Mouse (Mus musculus) lung, embryonic 16.5 days (tissue): ENCODE measurements around the gene Negr1. TPM values are rescaled to one million over a fixed set of nuclear protein-coding genes. Genes with fewer than 3 reads are reported as not detected.
A peak's percentile ranks its signal among the peaks of the same experiment; 100 is the strongest.

ENCODE experiments used
- ATAC-seq: fragments of 200-750 bp; cut with Nextera tagmentation; 2 replicates; pipeline ENCODE4 v1.8.0; 2017; ENCODE audit warnings: low read depth, mild to moderate bottlenecking, moderate library complexity
- H3K27ac ChIP-seq: fragments of 300-500 bp; sonication (generic); 2 replicates; pipeline ENCODE4 v1.5.1; 2014; ENCODE audit warnings: mild to moderate bottlenecking, control low read depth, low read length
- H3K27me3 ChIP-seq: fragments of 300-500 bp; sonication (generic); 2 replicates; pipeline ENCODE4 v1.6.1; 2014; ENCODE audit warnings: low read depth, low read length, mixed read lengths; ENCODE audit not compliant: control insufficient read depth, insufficient read depth
- H3K36me3 ChIP-seq: fragments of 300-500 bp; sonication (generic); 2 replicates; pipeline ENCODE4 v1.6.1; 2014; ENCODE audit warnings: low read length; ENCODE audit not compliant: control insufficient read depth, insufficient read depth
- H3K4me1 ChIP-seq: fragments of 300-500 bp; sonication (generic); replicated peaks from 2 replicates; pipeline ENCODE4 v1.6.1; 2014; ENCODE audit warnings: low read length, mixed read lengths; ENCODE audit not compliant: control insufficient read depth, insufficient read depth
- H3K4me2 ChIP-seq: fragments of 300-500 bp; sonication (generic); 2 replicates; pipeline ENCODE4 v1.6.1; 2014; ENCODE audit warnings: low read depth, low read length, control low read depth
- H3K4me3 ChIP-seq: fragments of 300-500 bp; sonication (generic); 2 replicates; pipeline ENCODE4 v1.5.1; 2014; ENCODE audit warnings: mild to moderate bottlenecking, low read length, control low read depth
- H3K9ac ChIP-seq: fragments of 300-500 bp; sonication (generic); 2 replicates; pipeline ENCODE4 v1.6.1; 2014; ENCODE audit warnings: low read length, control low read depth
- H3K9me3 ChIP-seq: fragments of 300-500 bp; sonication (generic); 2 replicates; pipeline ENCODE4 v1.6.1; 2016; ENCODE audit warnings: low read length; ENCODE audit not compliant: control insufficient read depth
- WGBS: fragments of 180-500 bp; shearing (Covaris S2); extraction: QIAGEN DNeasy Blood & Tissue Kit; methylation state at CpG from one replicate; pipeline ENCODE4 v1.1.7; 2014; 5-methylcytosine and 5-hydroxymethylcytosine counted together
- polyA plus RNA-seq: library from polyadenylated mRNA; unstranded; fragments of >200 nt; fragmentation: Nextera tagmentation; extraction: Ambion mirVana; gene quantifications from 2 replicates; pipeline ENCODE4 v1.2.1, GENCODE M21; 2015

The Negr1 gene
- polyA plus RNA-seq, 1 experiment from 2014 or later, result 7.0 TPM

DNA sequence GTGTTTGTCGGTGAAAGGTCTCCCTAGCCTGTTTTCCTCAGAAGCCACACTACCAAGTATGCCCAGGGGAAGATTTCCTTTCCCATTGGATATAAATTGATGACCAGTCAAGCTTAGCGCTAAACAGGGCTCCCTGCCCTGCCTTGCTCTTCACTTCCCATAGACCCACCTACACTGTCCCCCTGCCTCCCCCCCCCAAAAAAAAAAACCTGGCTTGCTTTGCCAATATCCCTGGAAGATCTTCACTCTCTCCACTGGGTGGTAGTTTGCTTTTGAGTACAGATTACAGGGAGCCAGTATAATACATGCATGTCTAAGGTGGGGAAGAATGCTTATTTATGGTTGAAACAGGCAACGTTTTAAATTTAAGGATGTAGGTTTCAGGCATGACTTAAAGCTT, 1.8 kb downstream of the Negr1 start:
- H3K9me3 ChIP-seq, result no peaks in the 10 kb centered on the region
- 16% methylated on average over 3 of the region's 3 CpGs for WGBS
- H3K27ac ChIP-seq, result no peak overlapping the region
- H3K4me3 ChIP-seq, result peak overlapping the region; percentile 54
- peaks cover 2% of the 10 kb centered on the region; the same call in 1 of the 2 replicates for H3K4me1 ChIP-seq
- no peak for ATAC-seq
- H3K9ac ChIP-seq, result no peak overlapping the region
- peak overlapping the region; percentile 94 for H3K4me2 ChIP-seq
- H3K27me3 ChIP-seq, result peaks cover 19% of the 10 kb centered on the region
- H3K36me3 ChIP-seq, result no peaks in the 10 kb centered on the region

DNA sequence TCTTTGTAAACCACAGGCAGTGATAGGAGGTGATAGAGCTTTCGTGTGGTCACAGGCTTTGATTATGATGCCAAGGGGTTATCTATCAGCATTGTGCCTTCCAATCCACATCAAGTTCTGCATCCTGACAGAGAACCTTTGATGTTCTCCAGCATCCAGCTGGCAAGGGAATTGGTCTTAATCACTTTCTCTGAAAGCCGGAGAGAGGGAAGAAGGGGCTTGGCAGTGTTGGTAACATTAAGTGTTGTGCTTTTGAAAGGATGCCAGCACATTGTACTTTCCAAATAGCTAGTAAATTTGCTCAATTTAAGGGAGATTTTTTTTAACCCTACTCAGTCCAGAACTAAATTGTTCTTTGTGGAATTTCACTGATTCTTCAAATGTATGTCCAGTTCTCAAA, 11.9 kb downstream of the Negr1 start:
- Histone ChIP-seq H3K9me3 (no peaks in the 10 kb centered on the region), H3K4me1 (no peaks in the 10 kb centered on the region), H3K9ac (no peak overlapping the region), H3K4me3 (no peak overlapping the region), H3K27ac (no peak overlapping the region), H3K36me3 (no peaks in the 10 kb centered on the region), H3K4me2 (no peak overlapping the region), H3K27me3 (no peaks in the 10 kb centered on the region)
- 14% methylated on average over 2 of the region's 2 CpGs for WGBS
- ATAC-seq, result no peak

DNA sequence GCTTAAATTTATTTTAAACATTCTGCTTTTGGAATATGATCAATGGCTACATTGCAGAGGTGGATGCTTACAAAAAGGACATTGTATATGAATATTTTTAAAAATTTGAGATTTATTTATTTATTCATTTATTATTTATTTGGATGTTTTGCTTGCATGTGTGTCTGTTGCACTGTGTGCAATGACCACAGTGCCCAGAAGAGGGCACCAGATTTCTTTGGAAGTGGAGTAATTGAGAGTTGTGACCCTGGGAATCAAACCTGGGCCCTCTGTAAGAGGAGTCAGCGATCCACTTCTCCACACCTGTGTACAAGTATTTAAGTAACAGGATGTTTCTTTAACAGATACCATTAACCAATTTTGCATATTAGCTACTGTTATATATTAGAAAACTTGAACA, 14.7 kb downstream of the Negr1 start:
- Histone ChIP-seq H3K4me2 (no peak overlapping the region), H3K9me3 (no peaks in the 10 kb centered on the region), H3K4me1 (no peaks in the 10 kb centered on the region), H3K27ac (no peak overlapping the region), H3K27me3 (no peaks in the 10 kb centered on the region), H3K4me3 (no peak overlapping the region), H3K9ac (no peak overlapping the region), H3K36me3 (no peaks in the 10 kb centered on the region)
- ATAC-seq, result no peak
- WGBS, result 78% methylated on average over 1 of the region's 1 CpGs

DNA sequence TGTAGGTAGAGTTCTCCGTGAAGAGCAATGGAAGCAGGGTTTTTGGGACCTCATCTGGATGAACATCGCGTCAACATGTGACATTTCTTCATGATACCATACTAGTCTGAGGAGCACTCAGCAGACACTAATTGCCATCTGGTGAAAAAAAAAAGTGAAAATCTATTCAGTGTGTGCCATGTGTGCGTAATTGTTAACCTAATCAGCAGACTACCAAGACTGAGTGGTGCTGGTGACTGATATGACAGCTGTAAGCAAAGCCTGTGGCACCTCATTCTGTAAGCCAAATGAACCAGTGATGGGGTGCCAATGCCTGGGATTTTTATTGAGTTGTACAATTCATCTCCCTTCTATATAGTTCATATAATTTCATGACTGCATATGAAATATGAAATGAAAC, 29.0 kb downstream of the Negr1 start:
- Histone ChIP-seq H3K4me1 (no peaks in the 10 kb centered on the region), H3K4me2 (no peak overlapping the region), H3K27me3 (no peaks in the 10 kb centered on the region), H3K27ac (no peak overlapping the region), H3K36me3 (no peaks in the 10 kb centered on the region), H3K4me3 (no peak overlapping the region), H3K9me3 (no peaks in the 10 kb centered on the region), H3K9ac (no peak overlapping the region)
- ATAC-seq, result no peak
- WGBS, result 84% methylated on average over 4 of the region's 4 CpGs

DNA sequence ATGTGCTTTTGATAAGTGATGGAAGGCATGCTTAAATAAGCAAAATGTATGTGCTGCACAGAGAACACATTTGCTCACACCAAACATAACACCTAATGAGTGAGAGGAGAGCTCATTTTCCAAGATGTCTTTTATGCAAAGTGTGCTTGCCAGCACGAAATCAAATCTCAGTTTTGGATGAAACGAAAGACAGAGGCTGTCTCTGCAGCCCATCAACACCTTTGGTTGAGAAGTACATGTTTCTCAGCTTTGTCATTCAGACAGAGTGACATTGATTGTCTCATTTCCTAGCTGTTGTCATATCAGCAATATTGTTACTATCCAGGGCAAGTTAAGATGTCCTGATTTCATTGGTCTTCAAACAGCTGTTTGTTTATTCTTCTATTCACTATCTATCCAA, 29.5 kb downstream of the Negr1 start:
- H3K27me3 ChIP-seq, result no peaks in the 10 kb centered on the region
- no peak overlapping the region for H3K4me3 ChIP-seq
- no peak for ATAC-seq
- H3K36me3 ChIP-seq, result no peaks in the 10 kb centered on the region
- 61% methylated on average over 2 of the region's 2 CpGs for whole genome bisulfite sequencing
- no peak overlapping the region for H3K27ac ChIP-seq
- H3K4me2 ChIP-seq, result no peak overlapping the region
- no peaks in the 10 kb centered on the region for H3K4me1 ChIP-seq
- no peak overlapping the region for H3K9ac ChIP-seq
- H3K9me3 ChIP-seq, result no peaks in the 10 kb centered on the region

DNA sequence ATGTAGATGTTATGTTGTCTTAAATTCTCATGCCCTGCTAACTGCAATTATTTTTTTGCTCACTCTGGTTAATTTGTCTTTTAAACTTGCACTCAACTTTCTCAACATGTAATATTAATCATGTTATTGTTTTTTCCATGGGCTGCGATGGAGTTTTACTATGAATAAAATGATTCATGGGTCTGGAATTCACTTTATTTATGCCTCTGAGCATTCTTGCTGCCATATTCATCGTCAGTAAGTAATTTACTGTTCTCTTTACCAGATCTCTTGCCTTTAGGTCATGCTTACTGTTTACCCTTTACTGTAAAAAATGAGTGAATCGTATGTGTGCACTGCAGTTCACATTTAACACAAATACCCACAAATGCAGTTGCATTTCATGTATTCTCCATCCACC, 45.3 kb downstream of the Negr1 start:
- Histone ChIP-seq H3K27ac (no peak overlapping the region), H3K4me3 (no peak overlapping the region), H3K36me3 (no peaks in the 10 kb centered on the region), H3K4me2 (no peak overlapping the region), H3K9me3 (no peaks in the 10 kb centered on the region), H3K27me3 (no peaks in the 10 kb centered on the region), H3K9ac (no peak overlapping the region), H3K4me1 (no peaks in the 10 kb centered on the region)
- 54% methylated on average over 3 of the region's 3 CpGs for WGBS
- ATAC-seq, result no peak

DNA sequence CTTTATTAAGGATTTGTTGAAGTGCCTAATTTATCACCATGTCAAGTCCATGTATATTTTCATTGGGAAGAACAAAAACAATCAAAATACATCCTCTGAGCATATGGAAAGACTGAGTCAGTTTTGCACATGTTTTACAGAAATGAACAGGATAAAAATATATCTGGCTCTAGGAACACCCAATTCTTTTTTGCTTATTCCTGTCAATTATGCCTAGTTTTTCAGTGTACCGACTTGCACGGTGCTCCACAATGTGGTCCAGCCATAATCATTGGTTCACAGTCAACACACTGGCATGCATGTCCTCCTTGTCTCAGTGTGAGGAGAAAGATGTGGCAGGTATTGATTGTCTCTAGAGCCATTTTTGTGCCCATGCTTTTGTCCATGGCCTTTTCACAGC, 58.3 kb downstream of the Negr1 start:
- 86% methylated on average over 2 of the region's 2 CpGs for WGBS
- Histone ChIP-seq H3K4me2 (no peak overlapping the region), H3K9ac (no peak overlapping the region), H3K27ac (no peak overlapping the region), H3K4me1 (no peaks in the 10 kb centered on the region), H3K27me3 (no peaks in the 10 kb centered on the region), H3K9me3 (no peaks in the 10 kb centered on the region), H3K4me3 (no peak overlapping the region), H3K36me3 (no peaks in the 10 kb centered on the region)
- no peak for ATAC-seq

DNA sequence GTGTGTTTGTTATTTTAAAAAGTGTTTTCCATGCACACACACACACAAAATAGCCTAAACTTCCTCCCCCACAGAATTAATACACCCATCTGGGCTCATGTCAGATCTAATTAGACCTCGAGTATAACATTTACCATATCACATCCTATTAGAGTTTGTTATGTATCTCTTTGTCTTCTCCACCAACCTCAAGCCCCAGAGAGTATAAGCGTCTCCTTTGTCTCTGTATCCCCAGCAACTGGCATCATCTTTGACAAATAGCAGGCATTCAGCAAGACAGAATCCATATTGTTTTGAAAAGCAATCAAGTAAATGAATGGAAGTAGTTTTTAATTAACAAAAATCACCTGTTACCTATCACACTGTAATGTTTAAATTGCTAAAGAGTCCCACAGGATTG, 67.0 kb downstream of the Negr1 start:
- Histone ChIP-seq H3K4me1 (no peaks in the 10 kb centered on the region), H3K27me3 (no peaks in the 10 kb centered on the region), H3K36me3 (no peaks in the 10 kb centered on the region), H3K9me3 (no peaks in the 10 kb centered on the region), H3K27ac (no peak overlapping the region), H3K4me3 (no peak overlapping the region), H3K4me2 (no peak overlapping the region), H3K9ac (no peak overlapping the region)
- WGBS, result 64% methylated on average over 2 of the region's 2 CpGs
- no peak for ATAC-seq

DNA sequence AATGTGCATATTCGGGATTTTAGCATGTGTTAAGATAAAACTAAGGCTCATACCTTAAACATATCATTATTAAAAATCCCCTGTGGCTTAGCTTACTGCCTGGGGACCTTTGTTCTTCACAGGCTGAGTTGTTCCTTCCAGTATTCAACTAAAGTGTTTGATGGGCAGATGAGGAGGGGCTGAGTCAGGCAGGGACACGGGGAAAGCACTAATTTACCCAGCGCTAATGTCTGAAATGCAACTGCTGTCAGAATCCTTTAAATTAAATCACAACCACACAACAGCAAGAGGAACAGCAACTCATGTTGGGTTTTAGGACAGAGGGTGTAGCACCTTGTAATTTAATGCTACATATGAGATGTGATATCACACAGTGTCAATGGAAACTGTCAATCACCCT, 71.3 kb downstream of the Negr1 start:
- no peak for ATAC-seq
- WGBS, result 45% methylated on average over 3 of the region's 3 CpGs
- no peak overlapping the region for H3K4me3 ChIP-seq

DNA sequence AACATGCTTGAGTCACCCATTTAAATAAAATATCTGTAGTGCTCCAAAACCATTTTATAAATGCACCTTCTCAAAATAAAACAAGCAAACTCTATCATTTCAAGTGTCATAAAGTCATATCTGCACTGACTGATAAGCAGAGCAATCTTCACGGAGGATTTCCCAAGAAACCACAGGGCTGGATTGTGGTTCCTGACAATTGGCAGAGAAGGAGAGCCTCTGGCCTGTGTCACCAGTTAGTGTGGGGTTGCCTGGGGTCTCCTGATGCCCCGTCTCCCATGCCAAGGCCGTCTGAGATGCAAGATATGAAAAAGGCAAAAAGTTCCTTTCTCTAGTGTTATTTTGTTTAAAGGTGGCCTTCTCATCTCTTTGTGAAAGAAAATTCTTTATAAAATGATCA, 77.8 kb downstream of the Negr1 start:
- H3K4me3 ChIP-seq, result no peak overlapping the region
- 52% methylated on average over 3 of the region's 3 CpGs for WGBS
- H3K4me1 ChIP-seq, result no peaks in the 10 kb centered on the region
- no peak overlapping the region for H3K4me2 ChIP-seq
- no peak overlapping the region for H3K9ac ChIP-seq
- no peaks in the 10 kb centered on the region for H3K27me3 ChIP-seq
- no peak overlapping the region for H3K27ac ChIP-seq
- H3K9me3 ChIP-seq, result no peaks in the 10 kb centered on the region
- no peaks in the 10 kb centered on the region for H3K36me3 ChIP-seq
- ATAC-seq, result no peak

More for the DNA sequence above, 71.3 kb downstream of the Negr1 start:
- Histone ChIP-seq H3K9ac (no peak overlapping the region), H3K4me2 (no peak overlapping the region), H3K36me3 (no peaks in the 10 kb centered on the region), H3K9me3 (no peaks in the 10 kb centered on the region), H3K27ac (no peak overlapping the region), H3K4me1 (no peaks in the 10 kb centered on the region), H3K27me3 (no peaks in the 10 kb centered on the region)
